Mouse (Mus musculus) MEL (cell line): ENCODE measurements around the gene Fastk. TPM values are rescaled to one million over a fixed set of nuclear protein-coding genes. Genes with fewer than 3 reads are reported as not detected.

ENCODE experiments used
- DNase-seq: peaks from one replicate; pipeline ENCODE4 v3.0.0; 2011; ENCODE audit warnings: low read depth, low spot score
- H3K27ac ChIP-seq: 2 replicates; pipeline ENCODE4 v1.5.1; 2012; ENCODE audit warnings: low read depth, mild to moderate bottlenecking, control low read depth, low read length, moderate library complexity; ENCODE audit not compliant: control insufficient read depth
- H3K27me3 ChIP-seq, 2 experiments: fragments of 150-350 bp in 1 of 2; sonication (generic) in 1 of 2; 2 replicates each; pipeline ENCODE4 v1.6.1; 2012; ENCODE audit warnings: low read length in 2 of 2, mild to moderate bottlenecking in 2 of 2, improper control_type of control experiment in 1 of 2, moderate library complexity in 1 of 2; ENCODE audit not compliant: insufficient read depth in 2 of 2, control insufficient read depth in 1 of 2
- H3K36me3 ChIP-seq, 2 experiments: 2 replicates each; pipeline ENCODE4 v1.6.1; 2012 to 2014; ENCODE audit warnings: low read length in 2 of 2, improper control_type of control experiment in 1 of 2, inconsistent platforms in 1 of 2, mild to moderate bottlenecking in 1 of 2; ENCODE audit not compliant: insufficient read depth in 2 of 2, control insufficient read depth in 1 of 2
- H3K4me1 ChIP-seq, 2 experiments: fragments of 150-350 bp in 1 of 2; sonication (generic) in 1 of 2; 2 replicates each; pipeline ENCODE4 v1.6.1; 2012; ENCODE audit warnings: low read length in 2 of 2, improper control_type of control experiment in 1 of 2, mild to moderate bottlenecking in 1 of 2; ENCODE audit not compliant: insufficient read depth in 2 of 2, control insufficient read depth in 1 of 2
- H3K4me3 ChIP-seq, 2 experiments: fragments of 150-350 bp in 1 of 2; sonication (generic) in 1 of 2; 2 replicates each; pipeline ENCODE4 v1.5.1; 2012; ENCODE audit warnings: low read depth in 2 of 2, low read length in 2 of 2, mild to moderate bottlenecking in 2 of 2, moderate library complexity in 2 of 2, control low read depth in 1 of 2, improper control_type of control experiment in 1 of 2; ENCODE audit not compliant: control insufficient read depth in 1 of 2, insufficient read depth in 1 of 2
- H3K79me2 ChIP-seq: 2 replicates; pipeline ENCODE4 v1.6.1; 2012; ENCODE audit warnings: mild to moderate bottlenecking, low read length, moderate library complexity; ENCODE audit not compliant: control insufficient read depth, poor library complexity, insufficient read depth
- H3K9ac ChIP-seq: 2 replicates; pipeline ENCODE4 v1.6.1; 2012; ENCODE audit warnings: low read depth, mild to moderate bottlenecking, control low read depth, low read length, moderate library complexity; ENCODE audit not compliant: control insufficient read depth, poor library complexity, severe bottlenecking
- H3K9me3 ChIP-seq: fragments of 150-350 bp; sonication (generic); replicated peaks from 2 replicates; pipeline ENCODE4 v1.6.1; 2012; ENCODE audit warnings: mild to moderate bottlenecking, low read length, improper control_type of control experiment, moderate library complexity; ENCODE audit not compliant: insufficient read depth
- CHD2 ChIP-seq: IDR thresholded peaks from 2 replicates; pipeline ENCODE4 v1.6.1; 2011; ENCODE audit warnings: low read length, improper control_type of control experiment
- E2F4 ChIP-seq: IDR thresholded peaks from 2 replicates; pipeline ENCODE4 v1.6.1; 2011; ENCODE audit warnings: low read depth, low read length, improper control_type of control experiment, borderline replicate concordance
- ELF1 ChIP-seq: IDR thresholded peaks from 2 replicates; pipeline ENCODE4 v1.6.1; 2014; ENCODE audit warnings: low read depth, mild to moderate bottlenecking, inconsistent platforms, low read length, improper control_type of control experiment, moderate library complexity
- ETS1 ChIP-seq: IDR thresholded peaks from 2 replicates; pipeline ENCODE4 v1.6.1; 2012; ENCODE audit warnings: low read depth, mild to moderate bottlenecking, inconsistent platforms, low read length, improper control_type of control experiment, moderate library complexity
- GABPA ChIP-seq: IDR thresholded peaks from 2 replicates; pipeline ENCODE4 v1.6.1; 2012; ENCODE audit warnings: low read depth, mild to moderate bottlenecking, inconsistent platforms, low read length, improper control_type of control experiment, moderate library complexity
- GATA1 ChIP-seq: IDR thresholded peaks from 2 replicates; pipeline ENCODE4 v1.6.1; 2011; ENCODE audit warnings: low read depth, low read length, improper control_type of control experiment
- HCFC1 ChIP-seq: IDR thresholded peaks from 2 replicates; pipeline ENCODE4 v1.6.1; 2012; ENCODE audit warnings: low read depth, mild to moderate bottlenecking, inconsistent platforms, low read length, improper control_type of control experiment, moderate library complexity
- KAT2A ChIP-seq: conservative IDR thresholded peaks from 2 replicates; pipeline ENCODE4 v1.6.1; 2012; ENCODE audit warnings: low read depth, low read length, improper control_type of control experiment, inconsistent platforms
- MAX ChIP-seq: IDR thresholded peaks from 2 replicates; pipeline ENCODE4 v1.6.1; 2011; ENCODE audit warnings: low read length, improper control_type of control experiment
- MAZ ChIP-seq: IDR thresholded peaks from 2 replicates; pipeline ENCODE4 v1.6.1; 2012; ENCODE audit warnings: low read depth, mild to moderate bottlenecking, inconsistent platforms, low read length, improper control_type of control experiment
- MEF2A ChIP-seq: IDR thresholded peaks from 2 replicates; pipeline ENCODE4 v1.6.1; 2014; ENCODE audit warnings: low read depth, mild to moderate bottlenecking, inconsistent platforms, low read length, improper control_type of control experiment; ENCODE audit not compliant: poor library complexity, insufficient replicate concordance, severe bottlenecking; ENCODE audit errors: extremely low read depth
- MXI1 ChIP-seq: IDR thresholded peaks from 2 replicates; pipeline ENCODE4 v1.6.1; 2011; ENCODE audit warnings: mild to moderate bottlenecking, low read depth, low read length, improper control_type of control experiment
- MYB ChIP-seq: IDR thresholded peaks from 2 replicates; pipeline ENCODE4 v1.6.1; 2011; ENCODE audit warnings: mild to moderate bottlenecking, low read depth, low read length, improper control_type of control experiment
- POLR2A ChIP-seq, 2 experiments: IDR thresholded peaks; 2 replicates each; pipeline ENCODE4 v1.6.1; 2011 to 2012; ENCODE audit warnings: low read length in 2 of 2, mild to moderate bottlenecking in 2 of 2, control low read depth in 1 of 2, improper control_type of control experiment in 1 of 2, low read depth in 1 of 2, moderate library complexity in 1 of 2; ENCODE audit not compliant: control insufficient read depth in 1 of 2, insufficient read depth in 1 of 2, poor library complexity in 1 of 2
- POLR2AphosphoS2 ChIP-seq: IDR thresholded peaks from 2 replicates; pipeline ENCODE4 v1.6.1; 2011; ENCODE audit warnings: low read length, improper control_type of control experiment
- POLR2AphosphoS5 ChIP-seq: IDR thresholded peaks from 2 replicates; pipeline ENCODE4 v1.6.1; 2012; ENCODE audit warnings: low read depth, borderline replicate concordance, mild to moderate bottlenecking, inconsistent platforms, low read length, moderate library complexity, mixed read lengths
- RAD21 ChIP-seq: IDR thresholded peaks from 2 replicates; pipeline ENCODE4 v1.6.1; 2011; ENCODE audit warnings: mild to moderate bottlenecking, low read depth, low read length, improper control_type of control experiment
- RCOR1 ChIP-seq: IDR thresholded peaks from 2 replicates; pipeline ENCODE4 v1.6.1; 2012; ENCODE audit warnings: low read depth, mild to moderate bottlenecking, inconsistent platforms, low read length, improper control_type of control experiment
- SIN3A ChIP-seq: IDR thresholded peaks from 2 replicates; pipeline ENCODE4 v1.6.1; 2012; ENCODE audit warnings: low read length, improper control_type of control experiment, inconsistent platforms
- TAL1 ChIP-seq: IDR thresholded peaks from 2 replicates; pipeline ENCODE4 v1.6.1; 2012; ENCODE audit warnings: mild to moderate bottlenecking, inconsistent platforms, low read length, moderate library complexity, mixed read lengths
- TBP ChIP-seq: IDR thresholded peaks from 2 replicates; pipeline ENCODE4 v1.8.0; 2011; ENCODE audit warnings: low read depth, low read length, improper control_type of control experiment
- UBTF ChIP-seq: IDR thresholded peaks from 2 replicates; pipeline ENCODE4 v1.6.1; 2012; ENCODE audit warnings: low read depth, mild to moderate bottlenecking, inconsistent platforms, low read length, improper control_type of control experiment, moderate library complexity, borderline replicate concordance; ENCODE audit not compliant: insufficient read depth
- ZKSCAN1 ChIP-seq: IDR thresholded peaks from 2 replicates; pipeline ENCODE4 v1.6.1; 2012; ENCODE audit warnings: low read depth, mild to moderate bottlenecking, inconsistent platforms, low read length, improper control_type of control experiment, moderate library complexity
- ZMIZ1 ChIP-seq: IDR thresholded peaks from 2 replicates; pipeline ENCODE4 v1.6.1; 2012; ENCODE audit warnings: low read depth, mild to moderate bottlenecking, inconsistent platforms, low read length, improper control_type of control experiment, moderate library complexity
- polyA plus RNA-seq, 2 experiments: library from polyadenylated mRNA; stranded (reverse) in 1 of 2; unstranded in 1 of 2; fragments of >175 nt in 1 of 2; fragments of >200 nt in 1 of 2; gene quantifications; 2 replicates each; pipeline versions ENCODE4 v1.2.1 to v1.2.4; 2012; ENCODE audit warnings: low replicate concordance in 2 of 2, low read depth in 1 of 2; ENCODE audit not compliant: insufficient read length in 2 of 2, insufficient read depth in 1 of 2, missing spikeins in 1 of 2
- total RNA-seq: library from RNA; depleted of rRNA; stranded (reverse); fragments of 300-350 nt; gene quantifications from 2 replicates; pipeline ENCODE4 v1.2.3, GENCODE M21; 2012

The Fastk gene
- total and polyA plus RNA-seq, 3 experiments, result 111 to 273 (median 228) TPM

DNA sequence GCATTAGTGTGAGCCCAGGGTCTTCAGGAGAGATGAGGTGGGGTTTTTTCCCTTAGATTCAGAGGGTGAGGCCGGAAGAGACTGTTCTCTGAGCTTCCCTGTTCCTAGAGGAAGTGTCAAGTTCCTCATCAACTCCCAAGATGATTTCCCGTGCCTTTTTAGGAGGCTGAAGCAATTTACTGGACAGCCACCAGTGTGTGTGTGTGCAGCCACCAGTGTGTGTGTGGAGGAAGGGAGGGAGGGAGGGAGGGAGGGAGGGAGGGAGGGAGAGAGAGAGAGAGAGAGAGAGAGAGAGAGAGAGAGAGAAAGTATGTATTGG is 8.9 kb upstream of the Fastk start:
- Histone ChIP-seq H3K4me1 (peaks cover 8 to 19% of the 10 kb centered on the region in 2 experiments), H3K9me3 (no peaks in the 10 kb centered on the region), H3K27me3 (no peaks in the 10 kb centered on the region), H3K36me3 (peaks cover 0 to 14% of the 10 kb centered on the region in 2 experiments; a peak in 3 of 4 replicates), H3K9ac (peak overlapping the region; percentile 87), H3K79me2 (peaks cover 66% of the 10 kb centered on the region), H3K27ac (no peak overlapping the region), H3K4me3 (no peak overlapping the region; a peak in 1 of 4 replicates)
- DNase-seq, result no peak
- TF ChIP-seq POLR2AphosphoS5 (no peak), UBTF (no peak), ELF1 (no peak), TBP (no peak), RAD21 (no peak), GABPA (no peak), MXI1 (no peak), MYB (no peak), HCFC1 (no peak), RCOR1 (no peak), MAZ (no peak), POLR2AphosphoS2 (no peak), MEF2A (no peak), MAX (no peak), ZKSCAN1 (no peak), TAL1 (no peak), GATA1 (no peak), KAT2A (no peak), POLR2A (IDR thresholded peaks at IDR 0.05; ENCODE audit: control insufficient read depth in 1 of 2, insufficient read depth in 1 of 2, low read depth in 1 of 2, low read length in 2 of 2, poor library complexity in 1 of 2) (no peak)

DNA sequence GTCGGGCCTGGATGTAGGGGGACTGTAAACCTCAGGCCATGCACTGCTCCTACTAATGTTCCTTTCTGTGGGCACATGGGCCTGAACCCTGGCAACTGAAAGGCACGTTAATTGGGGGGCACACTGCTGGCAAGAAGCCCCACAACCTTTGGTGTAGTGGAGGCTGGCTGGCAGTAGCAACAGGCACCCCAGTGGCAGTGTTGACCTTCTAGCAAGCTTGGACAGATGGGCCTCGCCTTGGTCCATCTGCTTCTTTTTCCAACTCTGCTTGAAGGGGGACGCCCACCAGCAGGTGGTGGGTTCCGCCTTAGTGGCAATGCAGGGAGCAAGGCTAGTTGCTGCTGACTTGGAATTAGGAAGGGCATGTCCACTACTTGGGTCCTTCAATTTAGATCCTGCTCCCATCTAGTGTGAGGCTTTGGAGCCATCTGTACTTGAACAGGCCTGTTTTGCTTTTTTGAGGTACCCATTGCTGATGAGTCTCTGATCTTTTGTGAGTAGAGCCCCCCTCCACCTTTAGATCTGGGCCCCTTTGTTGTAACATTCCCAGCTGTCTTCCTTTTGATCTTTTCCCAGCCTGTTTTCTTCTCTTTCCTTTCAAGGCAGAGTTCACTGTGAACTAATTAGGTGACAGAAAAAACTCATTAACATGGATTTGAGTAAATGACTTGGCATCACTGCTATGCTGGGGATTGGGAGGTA is 8.3 kb upstream of the Fastk start:
- H3K36me3 ChIP-seq, result peaks cover 0 to 16% of the 10 kb centered on the region in 2 experiments; a peak in 3 of 4 replicates
- no peak overlapping the region for H3K27ac ChIP-seq
- no peak for DNase-seq
- H3K4me3 ChIP-seq, result peak overlapping the region; percentile 77 to 98
- no peaks in the 10 kb centered on the region for H3K27me3 ChIP-seq
- H3K9me3 ChIP-seq, result no peaks in the 10 kb centered on the region
- peaks cover 8 to 19% of the 10 kb centered on the region in 2 experiments for H3K4me1 ChIP-seq
- H3K9ac ChIP-seq, result peak overlapping the region; percentile 87
- H3K79me2 ChIP-seq, result peaks cover 64% of the 10 kb centered on the region
- no peak for TF ChIP-seq ETS1
- no peak for TF ChIP-seq KAT2A
- no peak for TF ChIP-seq SIN3A
- TF ChIP-seq CHD2, result no peak
- 0 out of 2 replicates have a peak, but pooled peaks have one; percentile 19 for TF ChIP-seq ZMIZ1
- no peak for TF ChIP-seq E2F4
- no peak for TF ChIP-seq MEF2A
- no peak for TF ChIP-seq ZKSCAN1
- TF ChIP-seq ELF1, result no peak
